Mouse (Mus musculus) bone marrow macrophage, adult 2 months (primary cell): ENCODE data around the gene Nusap1.

ENCODE experiments used
- CTCF ChIP-seq: IDR thresholded peaks from 2 replicates; pipeline ENCODE4 v1.5.1; 2012; ENCODE audit warnings: low read depth, mild to moderate bottlenecking, low read length, moderate library complexity
- POLR2A ChIP-seq: IDR thresholded peaks from 2 replicates; pipeline ENCODE4 v1.6.1; 2012; ENCODE audit warnings: mild to moderate bottlenecking, low read depth, low read length, borderline replicate concordance

- 0 out of 2 replicates have a peak, but pooled peaks have one; percentile 12 for TF ChIP-seq CTCF
- peak; percentile 80 for TF ChIP-seq POLR2A
Measured at GRCm38 (mm10) chr2:119674525-119675214, 56.6 kb downstream of the Nusap1 start, which contains the start of gene Rtf1.
